Mouse (Mus musculus) liver, embryonic 11.5 days (tissue): ENCODE results near the gene Slc5a11. TPM values are rescaled to one million over a fixed set of nuclear protein-coding genes. Genes with fewer than 3 reads are reported as not detected.

ENCODE experiments used
- ATAC-seq: fragments of 200-750 bp; cut with Nextera tagmentation; replicated peaks from 2 replicates; pipeline ENCODE4 v1.8.0; 2017; ENCODE audit warnings: moderate number of reproducible peaks, mild to moderate bottlenecking, moderate TSS enrichment, moderate library complexity; ENCODE audit not compliant: low FRiP score
- DNase-seq: peaks from one replicate; pipeline ENCODE4 v3.0.0-alpha.2; 2017; ENCODE audit warnings: low spot score
- H3K27ac ChIP-seq: fragments of 300-500 bp; sonication (generic); 2 replicates; pipeline ENCODE4 v1.5.1; 2014; ENCODE audit warnings: mild to moderate bottlenecking, low read depth, low read length, control low read depth
- H3K27me3 ChIP-seq: fragments of 300-500 bp; sonication (generic); replicated peaks from 2 replicates; pipeline ENCODE4 v1.6.1; 2014; ENCODE audit warnings: low read length, mixed read lengths; ENCODE audit not compliant: control insufficient read depth, insufficient read depth
- H3K36me3 ChIP-seq: fragments of 300-500 bp; sonication (generic); 2 replicates; pipeline ENCODE4 v1.6.1; 2014; ENCODE audit warnings: mild to moderate bottlenecking, low read length, moderate library complexity, mixed read lengths; ENCODE audit not compliant: control insufficient read depth, insufficient read depth
- H3K4me1 ChIP-seq: fragments of 300-500 bp; sonication (generic); replicated peaks from 2 replicates; pipeline ENCODE4 v1.6.1; 2014; ENCODE audit warnings: low read length, mixed read lengths; ENCODE audit not compliant: control insufficient read depth, insufficient read depth
- H3K4me2 ChIP-seq: fragments of 300-500 bp; sonication (generic); 2 replicates; pipeline ENCODE4 v1.6.1; 2014; ENCODE audit warnings: mild to moderate bottlenecking, control low read depth, moderate library complexity
- H3K4me3 ChIP-seq: fragments of 300-500 bp; sonication (generic); 2 replicates; pipeline ENCODE4 v1.5.1; 2014; ENCODE audit warnings: low read depth, low read length, control low read depth
- H3K9ac ChIP-seq: fragments of 300-500 bp; sonication (generic); 2 replicates; pipeline ENCODE4 v1.6.1; 2014; ENCODE audit warnings: low read depth, low read length, control low read depth
- H3K9me3 ChIP-seq: fragments of 300-500 bp; sonication (generic); 2 replicates; pipeline ENCODE4 v1.6.1; 2016; ENCODE audit warnings: low read length, inconsistent platforms, mixed read lengths; ENCODE audit not compliant: control insufficient read depth
- WGBS: fragments of 180-500 bp; shearing (Covaris S2); extraction: QIAGEN DNeasy Blood & Tissue Kit; methylation state at CpG from one replicate; pipeline ENCODE4 v1.1.7; 2014; 5-methylcytosine and 5-hydroxymethylcytosine counted together
- polyA plus RNA-seq: library from polyadenylated mRNA; unstranded; fragments of >200 nt; fragmentation: Nextera tagmentation; extraction: Ambion mirVana; gene quantifications from 2 replicates; pipeline ENCODE4 v1.2.1, GENCODE M21; 2014

Slc5a11 gene
- polyA plus RNA-seq, 1 experiment from 2014 or later: 1.9 TPM

- Histone ChIP-seq H3K9ac (no peak overlapping the region), H3K4me2 (no peak overlapping the region), H3K36me3 (no peaks in the 10 kb centered on the region), H3K27ac (no peak overlapping the region), H3K4me1 (no peaks in the 10 kb centered on the region), H3K27me3 (no peaks in the 10 kb centered on the region), H3K9me3 (no peaks in the 10 kb centered on the region), H3K4me3 (no peak overlapping the region)
- no peak for DNase-seq
- ATAC-seq: no peak
- 78% methylated on average over 11 of the region's 11 CpGs for WGBS
Measured at GRCm38 (mm10) chr7:123273056-123273455, 58.5 kb downstream of the Slc5a11 start.

- 86% methylated on average over 4 of the region's 4 CpGs for WGBS
- Histone ChIP-seq H3K4me3 (no peak overlapping the region), H3K9ac (no peak overlapping the region), H3K4me1 (no peaks in the 10 kb centered on the region), H3K27ac (no peak overlapping the region), H3K9me3 (no peaks in the 10 kb centered on the region), H3K36me3 (0 out of 2 replicates have a peak, but pooled peaks cover 3% of the 10 kb centered on the region), H3K27me3 (no peaks in the 10 kb centered on the region), H3K4me2 (no peak overlapping the region)
- ATAC-seq (no peak), DNase-seq (no peak)
Measured at GRCm38 (mm10) chr7:123276568-123276967, 62.0 kb downstream of the Slc5a11 start.

- Histone ChIP-seq H3K36me3 (0 out of 2 replicates have a peak, but pooled peaks cover 3% of the 10 kb centered on the region), H3K9me3 (no peaks in the 10 kb centered on the region), H3K27me3 (no peaks in the 10 kb centered on the region), H3K27ac (no peak overlapping the region), H3K4me1 (no peaks in the 10 kb centered on the region), H3K4me3 (no peak overlapping the region), H3K4me2 (no peak overlapping the region), H3K9ac (no peak overlapping the region)
- WGBS: 97% methylated on average over 4 of the region's 4 CpGs
- no peak for DNase-seq
- no peak for ATAC-seq
Measured at GRCm38 (mm10) chr7:123279797-123280196, 65.2 kb downstream of the Slc5a11 start.

GRCm38 (mm10) chr7:123283826-123284225, 69.2 kb downstream of the Slc5a11 start:
- Histone ChIP-seq H3K27ac (no peak overlapping the region), H3K9ac (no peak overlapping the region), H3K4me2 (no peak overlapping the region), H3K4me1 (no peaks in the 10 kb centered on the region), H3K36me3 (peaks cover 12% of the 10 kb centered on the region; the same call in 1 of the 2 replicates), H3K9me3 (no peaks in the 10 kb centered on the region), H3K4me3 (no peak overlapping the region), H3K27me3 (no peaks in the 10 kb centered on the region)
- 84% methylated on average over 4 of the region's 4 CpGs for whole genome bisulfite sequencing
- ATAC-seq (no peak), DNase-seq (no peak)

GRCm38 (mm10) chr7:123285896-123286295, 71.3 kb downstream of the Slc5a11 start:
- no peak for ATAC-seq
- Histone ChIP-seq H3K9ac (no peak overlapping the region), H3K36me3 (peaks cover 13% of the 10 kb centered on the region), H3K4me2 (no peak overlapping the region), H3K4me1 (no peaks in the 10 kb centered on the region), H3K27ac (no peak overlapping the region), H3K4me3 (no peak overlapping the region), H3K27me3 (no peaks in the 10 kb centered on the region), H3K9me3 (no peaks in the 10 kb centered on the region)
- WGBS: 94% methylated on average over 5 of the region's 5 CpGs
- no peak for DNase-seq

GRCm38 (mm10) chr7:123287903-123288302, 73.3 kb downstream of the Slc5a11 start:
- no peak overlapping the region for H3K27ac ChIP-seq
- H3K36me3 ChIP-seq: peaks cover 19% of the 10 kb centered on the region
- WGBS: 87% methylated on average over 3 of the region's 3 CpGs
- ATAC-seq (no peak), DNase-seq (no peak)
- no peak overlapping the region for H3K4me2 ChIP-seq
- no peak overlapping the region for H3K4me3 ChIP-seq
- no peaks in the 10 kb centered on the region for H3K9me3 ChIP-seq
- H3K9ac ChIP-seq: no peak overlapping the region
- H3K4me1 ChIP-seq: no peaks in the 10 kb centered on the region
- no peaks in the 10 kb centered on the region for H3K27me3 ChIP-seq

GRCm38 (mm10) chr7:123289176-123289575, 74.6 kb downstream of the Slc5a11 start:
- no peaks in the 10 kb centered on the region for H3K4me1 ChIP-seq
- ATAC-seq (no peak), DNase-seq (no peak)
- H3K9me3 ChIP-seq: no peaks in the 10 kb centered on the region
- WGBS: 87% methylated on average over 4 of the region's 4 CpGs
- H3K4me3 ChIP-seq: no peak overlapping the region
- no peak overlapping the region for H3K9ac ChIP-seq
- no peak overlapping the region for H3K4me2 ChIP-seq
- H3K27me3 ChIP-seq: no peaks in the 10 kb centered on the region
- H3K27ac ChIP-seq: no peak overlapping the region
- peaks cover 25% of the 10 kb centered on the region for H3K36me3 ChIP-seq

GRCm38 (mm10) chr7:123291942-123292341, 77.4 kb downstream of the Slc5a11 start:
- no peaks in the 10 kb centered on the region for H3K4me1 ChIP-seq
- no peak overlapping the region for H3K4me3 ChIP-seq
- no peak for DNase-seq
- H3K36me3 ChIP-seq: peaks cover 28% of the 10 kb centered on the region
- WGBS: 88% methylated on average over 8 of the region's 8 CpGs
- H3K27me3 ChIP-seq: no peaks in the 10 kb centered on the region
- H3K9me3 ChIP-seq: no peaks in the 10 kb centered on the region
- no peak overlapping the region for H3K27ac ChIP-seq
- no peak for ATAC-seq
- H3K4me2 ChIP-seq: no peak overlapping the region
- H3K9ac ChIP-seq: no peak overlapping the region

- ATAC-seq: no peak
- Histone ChIP-seq H3K9ac (no peak overlapping the region), H3K36me3 (peaks cover 31% of the 10 kb centered on the region), H3K4me3 (no peak overlapping the region), H3K27ac (no peak overlapping the region), H3K4me1 (no peaks in the 10 kb centered on the region), H3K27me3 (no peaks in the 10 kb centered on the region), H3K9me3 (no peaks in the 10 kb centered on the region), H3K4me2 (no peak overlapping the region)
- WGBS: 92% methylated on average over 7 of the region's 7 CpGs
- no peak for DNase-seq
Measured at GRCm38 (mm10) chr7:123293898-123294297, 79.3 kb downstream of the Slc5a11 start.
